Mouse (Mus musculus) liver, embryonic 14.5 days (tissue): ENCODE measurements around the gene Vps4b. TPM values are rescaled to one million over a fixed set of nuclear protein-coding genes. Genes with fewer than 3 reads are reported as not detected.

Experiments used
- ATAC-seq: fragments of 200-750 bp; cut with Nextera tagmentation; 2 replicates; pipeline ENCODE4 v1.8.0; 2017; ENCODE audit warnings: moderate number of reproducible peaks, mild to moderate bottlenecking, moderate library complexity; ENCODE audit not compliant: insufficient read depth
- DNase-seq, 3 experiments: peaks; one replicate each; pipeline ENCODE4 v3.0.0-alpha.2; 2012 to 2013; ENCODE audit warnings: low read depth in 3 of 3, low spot score in 3 of 3
- H3K27ac ChIP-seq: fragments of 300-500 bp; sonication (generic); 2 replicates; pipeline ENCODE4 v1.5.1; 2014; ENCODE audit warnings: moderate library complexity, mild to moderate bottlenecking, control low read depth, inconsistent platforms
- H3K27me3 ChIP-seq: fragments of 300-500 bp; sonication (generic); 2 replicates; pipeline ENCODE4 v1.6.1; 2014; ENCODE audit warnings: mild to moderate bottlenecking, low read length, moderate library complexity; ENCODE audit not compliant: control insufficient read depth, insufficient read depth
- H3K36me3 ChIP-seq: fragments of 300-500 bp; sonication (generic); replicated peaks from 2 replicates; pipeline ENCODE4 v1.6.1; 2014; ENCODE audit warnings: low read depth; ENCODE audit not compliant: control insufficient read depth, insufficient read depth
- H3K4me1 ChIP-seq, 2 experiments: fragments of 200-500 bp in 1 of 2; fragments of 300-500 bp in 1 of 2; sonication (generic) in 1 of 2; replicated peaks; 2 replicates each; pipeline ENCODE4 v1.6.1; 2012 to 2014; ENCODE audit warnings: antibody characterized with exemption in 1 of 2, inconsistent platforms in 1 of 2, low read length in 1 of 2; ENCODE audit not compliant: control insufficient read depth in 2 of 2, insufficient read depth in 2 of 2
- H3K4me2 ChIP-seq: fragments of 300-500 bp; sonication (generic); 2 replicates; pipeline ENCODE4 v1.6.1; 2014; ENCODE audit warnings: low read depth, mild to moderate bottlenecking, control low read depth, moderate library complexity
- H3K4me3 ChIP-seq, 2 experiments: fragments of 200-500 bp in 1 of 2; fragments of 300-500 bp in 1 of 2; sonication (generic) in 1 of 2; 2 replicates each; pipeline ENCODE4 v1.5.1; 2012 to 2014; ENCODE audit warnings: low read depth in 2 of 2, low read length in 2 of 2, mild to moderate bottlenecking in 2 of 2, control low read depth in 1 of 2, inconsistent platforms in 1 of 2, moderate library complexity in 1 of 2; ENCODE audit not compliant: insufficient read depth in 1 of 2
- H3K9ac ChIP-seq: fragments of 300-500 bp; sonication (generic); replicated peaks from 2 replicates; pipeline ENCODE4 v1.6.1; 2014; ENCODE audit warnings: mild to moderate bottlenecking, control low read depth, moderate library complexity
- H3K9me3 ChIP-seq: fragments of 300-500 bp; sonication (generic); 2 replicates; pipeline ENCODE4 v1.6.1; 2016; ENCODE audit warnings: low read length, mixed read lengths; ENCODE audit not compliant: control insufficient read depth
- CTCF ChIP-seq: IDR thresholded peaks from 2 replicates; pipeline ENCODE4 v1.5.1; 2016; ENCODE audit warnings: antibody characterized with exemption, low read depth, control low read depth
- EP300 ChIP-seq: IDR thresholded peaks from 2 replicates; pipeline ENCODE4 v1.6.1; 2016; ENCODE audit warnings: antibody characterized with exemption, low read depth
- WGBS: fragments of 180-500 bp; shearing (Covaris S2); extraction: QIAGEN DNeasy Blood & Tissue Kit; methylation state at CpG from one replicate; pipeline ENCODE4 v1.1.7; 2014; ENCODE audit not compliant: insufficient replicate concordance; 5-methylcytosine and 5-hydroxymethylcytosine counted together
- polyA plus RNA-seq, 2 experiments: library from polyadenylated mRNA; depleted of rRNA in 1 of 2; stranded (reverse) in 1 of 2; unstranded in 1 of 2; fragments of >200 nt; fragmentation: Nextera tagmentation in 1 of 2; extraction: Ambion mirVana in 1 of 2; gene quantifications; 2 replicates each; pipeline versions ENCODE4 v1.2.1 to v1.2.3; 2012 to 2014

The Vps4b gene
- polyA plus RNA-seq, 2 experiments, result 9.5 to 21.9 TPM

GRCm38 (mm10) chr1:106815265-106815664 lies 18.7 kb upstream of the Vps4b start:
- Histone ChIP-seq H3K4me3 (no peak overlapping the region), H3K4me2 (no peak overlapping the region), H3K4me1 (no peaks in the 10 kb centered on the region; a peak in 1 of 4 replicates), H3K27ac (no peak overlapping the region), H3K36me3 (no peaks in the 10 kb centered on the region), H3K9ac (no peak overlapping the region), H3K27me3 (no peaks in the 10 kb centered on the region), H3K9me3 (no peaks in the 10 kb centered on the region)
- ATAC-seq (no peak), DNase-seq (no peak)
- TF ChIP-seq EP300 (no peak), CTCF (no peak)
- WGBS, result 35% methylated on average over 6 of the region's 6 CpGs

- 21% methylated on average over 5 of the region's 5 CpGs for WGBS
- Histone ChIP-seq H3K4me2 (no peak overlapping the region), H3K36me3 (no peaks in the 10 kb centered on the region), H3K4me1 (no peaks in the 10 kb centered on the region; a peak in 1 of 4 replicates), H3K9ac (no peak overlapping the region), H3K27ac (no peak overlapping the region), H3K27me3 (no peaks in the 10 kb centered on the region), H3K4me3 (no peak overlapping the region), H3K9me3 (no peaks in the 10 kb centered on the region)
- ATAC-seq (no peak), DNase-seq (no peak)
- TF ChIP-seq CTCF (no peak), EP300 (no peak)
Observed at GRCm38 (mm10) chr1:106814864-106815263, 18.3 kb upstream of the Vps4b start.

- no peak for ATAC-seq
- Histone ChIP-seq H3K4me2 (no peak overlapping the region), H3K9ac (no peak overlapping the region), H3K4me3 (no peak overlapping the region), H3K27me3 (no peaks in the 10 kb centered on the region), H3K27ac (no peak overlapping the region), H3K4me1 (peaks cover 5 to 11% of the 10 kb centered on the region in 2 experiments), H3K9me3 (no peaks in the 10 kb centered on the region), H3K36me3 (no peaks in the 10 kb centered on the region)
- DNase-seq, result no peak
- WGBS, result 69% methylated on average over 3 of the region's 3 CpGs
- TF ChIP-seq CTCF (no peak), EP300 (no peak)
Observed at GRCm38 (mm10) chr1:106799931-106800330, 3.4 kb upstream of the Vps4b start.

- ATAC-seq, result no peak
- Histone ChIP-seq H3K27me3 (no peaks in the 10 kb centered on the region), H3K27ac (no peak overlapping the region), H3K9ac (no peak overlapping the region), H3K4me1 (peaks cover 6 to 16% of the 10 kb centered on the region in 2 experiments), H3K36me3 (no peaks in the 10 kb centered on the region), H3K9me3 (no peaks in the 10 kb centered on the region), H3K4me3 (no peak overlapping the region), H3K4me2 (no peak overlapping the region)
- DNase-seq, result no peak
- 44% methylated on average over 1 of the region's 1 CpGs for WGBS
- TF ChIP-seq CTCF, result no peak
- no peak for TF ChIP-seq EP300
Observed at GRCm38 (mm10) chr1:106799406-106799805, 2.9 kb upstream of the Vps4b start.

- Histone ChIP-seq H3K9me3 (no peaks in the 10 kb centered on the region), H3K4me1 (peaks cover 7 to 16% of the 10 kb centered on the region in 2 experiments), H3K4me3 (peak overlapping the region; percentile 74 to 86), H3K9ac (peak overlapping the region; percentile 50), H3K36me3 (no peaks in the 10 kb centered on the region), H3K4me2 (peak overlapping the region; percentile 85), H3K27me3 (no peaks in the 10 kb centered on the region), H3K27ac (no peak overlapping the region)
- 54% methylated on average over 7 of the region's 7 CpGs for WGBS
- ATAC-seq (no peak), DNase-seq (no peak)
- TF ChIP-seq EP300 (no peak), CTCF (no peak)
Observed at GRCm38 (mm10) chr1:106796987-106797779, 655 bp upstream of the Vps4b start.
